Mouse (Mus musculus): ENCODE data around the gene L1cam. TPM values are rescaled to one million over a fixed set of nuclear protein-coding genes. Genes with fewer than 3 reads are reported as not detected.

L1cam gene
- polyA plus RNA-seq, 1 experiment from 2014 or later, result 7.2 TPM

DNA sequence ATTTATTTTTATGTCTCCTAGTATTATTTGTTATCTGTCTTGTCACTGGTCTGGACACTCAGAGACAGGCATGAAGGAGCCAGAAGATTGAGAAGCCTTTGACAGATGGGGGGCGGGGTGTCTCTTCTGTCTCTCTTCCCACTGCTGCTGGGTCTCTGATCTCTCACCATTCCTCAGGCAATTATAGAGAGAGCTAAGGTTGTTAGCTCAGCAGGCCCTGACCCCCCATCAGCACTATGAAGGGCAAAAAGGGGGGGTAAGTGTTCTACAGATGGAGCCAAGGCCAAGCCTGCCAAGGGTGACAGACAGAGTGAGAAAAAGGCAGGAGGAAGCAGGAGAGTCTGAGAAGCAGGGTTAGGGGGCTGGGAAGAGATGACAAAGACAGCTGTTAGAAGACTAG is 23.9 kb downstream of the L1cam start:
- Histone ChIP-seq H3K9me3 (no peaks in the 10 kb centered on the region), H3K4me3 (no peak overlapping the region), H3K36me3 (no peaks in the 10 kb centered on the region), H3K4me1 (no peaks in the 10 kb centered on the region), H3K27me3 (no peaks in the 10 kb centered on the region), H3K4me2 (replicated peaks) (no peak overlapping the region), H3K27ac (no peak overlapping the region), H3K9ac (no peak overlapping the region)
- 69% methylated on average over 1 of the region's 1 CpGs for WGBS
- no peak for ATAC-seq (ENCODE audit: insufficient number of reproducible peaks, insufficient read depth, low FRiP score, low TSS enrichment)

DNA sequence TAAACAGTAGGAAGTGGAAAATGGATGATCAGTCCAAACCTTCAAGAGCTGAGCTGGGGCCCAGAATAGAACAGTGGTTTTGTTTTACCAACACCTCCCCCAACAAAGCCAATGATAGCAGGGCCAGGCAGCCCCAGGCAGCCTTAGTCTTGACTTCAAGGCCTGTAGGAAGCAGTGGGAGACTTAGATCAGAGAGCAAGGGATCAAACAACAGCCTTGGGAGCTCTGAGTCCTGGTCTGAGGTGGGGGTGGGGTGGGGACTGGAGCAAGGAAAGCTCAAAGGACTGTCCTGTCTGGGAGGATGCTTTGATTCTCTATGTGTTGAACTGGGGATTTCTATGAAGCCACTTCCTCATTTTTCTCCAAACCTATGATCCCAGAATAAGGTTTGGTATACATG is 24.4 kb downstream of the L1cam start:
- no peak for ATAC-seq (ENCODE audit: insufficient number of reproducible peaks, insufficient read depth, low FRiP score, low TSS enrichment)
- no peak overlapping the region for H3K9ac ChIP-seq
- H3K4me3 ChIP-seq, result no peak overlapping the region
- no peak overlapping the region for H3K27ac ChIP-seq
- no peaks in the 10 kb centered on the region for H3K36me3 ChIP-seq
- H3K4me1 ChIP-seq, result no peaks in the 10 kb centered on the region
- H3K27me3 ChIP-seq, result no peaks in the 10 kb centered on the region
- H3K4me2 ChIP-seq (replicated peaks), result no peak overlapping the region
- no peaks in the 10 kb centered on the region for H3K9me3 ChIP-seq

DNA sequence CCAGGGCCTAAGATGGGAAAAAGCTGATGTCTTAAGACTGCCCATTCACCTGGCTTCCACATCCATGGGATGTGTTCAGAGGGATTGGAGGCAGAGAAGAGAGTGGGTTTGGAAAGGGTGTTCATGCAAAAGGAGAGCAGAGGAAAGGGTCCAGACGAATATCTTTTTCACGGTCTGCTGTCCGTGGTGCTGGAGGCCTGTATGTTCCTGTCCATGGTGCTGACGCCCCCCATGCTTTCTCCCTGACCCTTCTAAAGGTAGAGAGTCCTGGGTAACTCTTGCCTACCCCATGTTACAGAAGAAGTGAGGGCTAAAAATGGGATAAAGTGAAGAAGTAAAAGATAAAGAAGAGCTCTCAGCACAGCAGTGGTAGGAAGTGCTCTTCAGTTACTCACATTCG is 26.6 kb downstream of the L1cam start:
- Histone ChIP-seq H3K36me3 (no peaks in the 10 kb centered on the region), H3K27ac (no peak overlapping the region), H3K9ac (no peak overlapping the region), H3K4me1 (no peaks in the 10 kb centered on the region), H3K27me3 (no peaks in the 10 kb centered on the region), H3K4me2 (replicated peaks) (no peak overlapping the region), H3K9me3 (no peaks in the 10 kb centered on the region), H3K4me3 (no peak overlapping the region)
- 14% methylated on average over 5 of the region's 5 CpGs for WGBS
- no peak for ATAC-seq (ENCODE audit: insufficient number of reproducible peaks, insufficient read depth, low FRiP score, low TSS enrichment)

DNA sequence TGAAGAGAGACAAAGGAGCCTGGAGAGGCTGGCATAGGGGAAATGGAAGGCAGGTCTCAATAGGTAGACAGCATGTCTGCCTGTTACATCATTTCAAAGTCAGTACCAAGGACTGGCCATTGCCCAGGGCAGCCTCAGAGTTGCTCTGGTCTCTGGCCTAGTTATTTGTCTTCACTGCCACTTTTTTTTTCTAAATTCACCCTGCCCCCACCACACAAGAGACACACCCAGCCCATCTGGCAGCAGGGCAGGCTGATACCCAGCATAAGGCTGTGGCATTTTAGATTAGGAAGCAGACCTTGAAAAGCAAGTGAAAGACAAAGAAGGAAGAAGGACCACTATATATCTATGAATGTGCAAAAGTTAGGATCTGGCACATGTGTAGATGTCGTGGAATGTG is 28.1 kb downstream of the L1cam start:
- ATAC-seq (ENCODE audit: insufficient number of reproducible peaks, insufficient read depth, low FRiP score, low TSS enrichment), result no peak
- no peaks in the 10 kb centered on the region for H3K9me3 ChIP-seq
- H3K27ac ChIP-seq, result no peak overlapping the region
- no peaks in the 10 kb centered on the region for H3K4me1 ChIP-seq
- no peaks in the 10 kb centered on the region for H3K27me3 ChIP-seq
- no peak overlapping the region for H3K4me2 ChIP-seq (replicated peaks)
- 76% methylated on average over 1 of the region's 1 CpGs for WGBS
- no peaks in the 10 kb centered on the region for H3K36me3 ChIP-seq
- no peak overlapping the region for H3K9ac ChIP-seq
- H3K4me3 ChIP-seq, result no peak overlapping the region

GRCm38 (mm10) chrX:73867256-73867655 is 28.6 kb downstream of the L1cam start:
- Histone ChIP-seq H3K9me3 (no peaks in the 10 kb centered on the region), H3K4me3 (no peak overlapping the region), H3K9ac (no peak overlapping the region), H3K4me1 (no peaks in the 10 kb centered on the region), H3K27me3 (no peaks in the 10 kb centered on the region), H3K27ac (no peak overlapping the region), H3K36me3 (no peaks in the 10 kb centered on the region), H3K4me2 (replicated peaks) (no peak overlapping the region)
- ATAC-seq (ENCODE audit: insufficient number of reproducible peaks, insufficient read depth, low FRiP score, low TSS enrichment), result no peak
- WGBS, result 19% methylated on average over 3 of the region's 3 CpGs

DNA sequence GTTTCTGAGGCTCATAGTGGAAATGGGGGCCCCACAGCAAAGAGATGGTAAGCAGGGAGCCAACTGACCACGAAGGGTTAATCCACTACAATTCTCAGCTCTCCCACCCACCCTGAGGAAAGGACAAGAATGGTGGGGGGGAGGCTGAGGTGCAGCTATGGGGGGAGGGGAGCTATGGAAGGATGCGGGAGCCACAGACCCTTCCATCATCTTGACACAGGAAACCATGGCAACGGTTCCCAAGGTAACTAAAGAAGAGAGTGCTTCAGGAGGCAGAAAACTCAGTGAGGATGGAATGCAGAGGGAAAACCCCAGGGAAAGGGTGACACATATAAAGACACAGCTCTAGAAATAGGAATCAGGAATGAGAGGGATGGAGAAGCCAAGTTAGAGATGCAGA is 31.2 kb downstream of the L1cam start:
- Histone ChIP-seq H3K4me2 (replicated peaks) (no peak overlapping the region), H3K36me3 (no peaks in the 10 kb centered on the region), H3K27ac (no peak overlapping the region), H3K4me3 (no peak overlapping the region), H3K4me1 (no peaks in the 10 kb centered on the region), H3K27me3 (no peaks in the 10 kb centered on the region), H3K9me3 (no peaks in the 10 kb centered on the region), H3K9ac (no peak overlapping the region)
- 53% methylated on average over 3 of the region's 3 CpGs for WGBS
- no peak for ATAC-seq (ENCODE audit: insufficient number of reproducible peaks, insufficient read depth, low FRiP score, low TSS enrichment)

- no peak for ATAC-seq (ENCODE audit: insufficient number of reproducible peaks, insufficient read depth, low FRiP score, low TSS enrichment)
- Histone ChIP-seq H3K4me3 (no peak overlapping the region), H3K36me3 (no peaks in the 10 kb centered on the region), H3K4me1 (no peaks in the 10 kb centered on the region), H3K9me3 (no peaks in the 10 kb centered on the region), H3K9ac (no peak overlapping the region), H3K27me3 (no peaks in the 10 kb centered on the region), H3K4me2 (replicated peaks) (no peak overlapping the region), H3K27ac (no peak overlapping the region)
- 73% methylated on average over 3 of the region's 3 CpGs for WGBS
Measured at GRCm38 (mm10) chrX:73855087-73855408, 40.9 kb downstream of the L1cam start.

GRCm38 (mm10) chrX:73854326-73855086 is 41.4 kb downstream of the L1cam start:
- no peak for ATAC-seq (ENCODE audit: insufficient number of reproducible peaks, insufficient read depth, low FRiP score, low TSS enrichment)
- H3K27ac ChIP-seq, result no peak overlapping the region
- no peaks in the 10 kb centered on the region for H3K9me3 ChIP-seq
- H3K9ac ChIP-seq, result no peak overlapping the region
- no peaks in the 10 kb centered on the region for H3K27me3 ChIP-seq
- WGBS, result 75% methylated on average over 9 of the region's 9 CpGs
- no peaks in the 10 kb centered on the region for H3K36me3 ChIP-seq
- no peak overlapping the region for H3K4me3 ChIP-seq
- no peaks in the 10 kb centered on the region for H3K4me1 ChIP-seq
- no peak overlapping the region for H3K4me2 ChIP-seq (replicated peaks)

DNA sequence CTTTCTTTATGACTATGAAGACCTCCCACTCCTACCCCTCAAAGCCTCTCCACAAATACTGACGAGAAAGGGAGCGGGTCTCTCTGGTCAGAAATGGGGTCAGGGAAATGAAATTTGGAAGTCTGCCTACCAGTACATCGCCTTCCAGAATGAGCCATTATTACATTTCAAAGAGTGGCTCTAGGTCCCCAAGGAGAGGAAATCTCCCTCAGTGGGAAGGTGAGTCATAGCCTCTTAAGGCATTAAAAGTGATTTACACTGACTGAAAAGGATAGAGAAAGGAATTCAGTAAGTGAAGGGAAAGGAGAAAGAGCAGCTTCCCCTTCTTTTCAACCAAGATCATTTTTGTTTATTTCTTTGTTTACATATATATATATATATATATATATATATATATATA is 59.2 kb downstream of the L1cam start:
- no peak overlapping the region for H3K9ac ChIP-seq
- H3K9me3 ChIP-seq, result no peaks in the 10 kb centered on the region
- no peak overlapping the region for H3K4me3 ChIP-seq
- H3K27me3 ChIP-seq, result no peaks in the 10 kb centered on the region
- 82% methylated on average over 3 of the region's 3 CpGs for WGBS
- no peak overlapping the region for H3K27ac ChIP-seq
- no peaks in the 10 kb centered on the region for H3K36me3 ChIP-seq
- H3K4me1 ChIP-seq, result no peaks in the 10 kb centered on the region
- H3K4me2 ChIP-seq (replicated peaks), result no peak overlapping the region
- no peak for ATAC-seq (ENCODE audit: insufficient number of reproducible peaks, insufficient read depth, low FRiP score, low TSS enrichment)

GRCm38 (mm10) chrX:73835731-73836130 is 60.2 kb downstream of the L1cam start:
- Histone ChIP-seq H3K27ac (no peak overlapping the region), H3K4me2 (replicated peaks) (no peak overlapping the region), H3K9me3 (no peaks in the 10 kb centered on the region), H3K27me3 (no peaks in the 10 kb centered on the region), H3K4me1 (no peaks in the 10 kb centered on the region), H3K4me3 (no peak overlapping the region), H3K36me3 (no peaks in the 10 kb centered on the region), H3K9ac (no peak overlapping the region)
- ATAC-seq (ENCODE audit: insufficient number of reproducible peaks, insufficient read depth, low FRiP score, low TSS enrichment), result no peak
- 85% methylated on average over 1 of the region's 1 CpGs for WGBS

DNA sequence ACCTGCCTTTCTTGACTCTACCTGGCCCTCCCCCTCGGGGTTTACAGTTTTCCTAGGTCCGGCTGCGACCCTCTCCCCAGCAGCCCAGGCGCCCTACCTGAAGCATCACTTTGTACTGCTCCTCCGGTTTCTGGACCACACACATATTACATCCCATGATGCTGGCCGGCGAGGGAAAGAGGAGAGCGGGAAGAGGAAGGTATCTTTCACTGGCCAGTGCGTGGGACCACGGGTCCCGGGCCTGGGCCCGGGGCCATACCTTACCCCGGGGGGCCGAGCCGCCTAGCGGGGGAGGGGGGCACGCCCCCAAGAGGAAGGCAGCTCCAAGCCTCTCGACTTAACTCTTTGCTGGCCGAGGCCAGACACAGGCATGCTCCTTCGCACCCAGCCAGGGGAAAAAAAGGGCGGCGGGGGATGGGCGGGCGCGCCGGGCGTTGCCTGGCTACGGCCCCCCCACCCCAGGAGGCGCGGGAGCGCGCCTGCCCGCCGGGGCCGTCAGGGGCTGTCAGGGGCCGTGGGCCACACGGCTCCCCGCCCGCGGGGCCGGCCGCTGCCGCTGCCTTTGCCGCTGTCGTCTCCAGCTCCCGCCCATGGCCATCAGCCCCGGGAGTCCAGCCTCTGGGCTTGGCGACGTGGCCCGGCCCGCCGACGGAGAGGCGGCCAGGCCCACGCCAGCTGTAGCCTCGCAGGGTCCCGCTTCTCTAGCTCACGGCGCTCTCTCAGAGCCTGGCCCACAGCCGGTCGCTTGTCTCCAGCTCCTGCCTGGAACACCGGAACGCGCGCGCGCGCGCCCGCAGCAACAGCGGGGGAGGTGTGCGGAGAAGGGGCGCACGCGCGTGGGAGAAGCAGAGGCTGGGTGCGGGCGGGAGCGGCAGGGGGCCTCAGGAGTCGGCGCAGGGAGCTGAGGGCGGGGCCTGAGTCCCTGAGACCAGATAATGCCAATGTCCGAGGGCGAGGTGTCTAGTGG is 71.4 kb downstream of the L1cam start, which contains the start of gene Pdzd4:
Gene Pdzd4, minus strand, starts transcription at position 785 of the 967 bp plus-strand sequence.
- H3K4me1 ChIP-seq, result 0 out of 2 replicates have a peak, but pooled peaks cover 3% of the 10 kb centered on the region
- 18% methylated on average over 50 of the region's 84 CpGs for WGBS
- peak within 1 kb of the TSS; percentile 59 for H3K4me2 ChIP-seq (replicated peaks)
- H3K27ac ChIP-seq, result peak within 1 kb of the TSS; percentile 73
- H3K4me3 ChIP-seq, result peak within 1 kb of the TSS; percentile 61
- H3K36me3 ChIP-seq, result no peaks in the 10 kb centered on the region
- H3K9me3 ChIP-seq, result no peaks in the 10 kb centered on the region
- peaks cover 14% of the 10 kb centered on the region; the same call in 1 of the 2 replicates for H3K27me3 ChIP-seq
- ATAC-seq (ENCODE audit: insufficient number of reproducible peaks, insufficient read depth, low FRiP score, low TSS enrichment), result peak; percentile 86
- H3K9ac ChIP-seq, result peak within 1 kb of the TSS; percentile 72

DNA sequence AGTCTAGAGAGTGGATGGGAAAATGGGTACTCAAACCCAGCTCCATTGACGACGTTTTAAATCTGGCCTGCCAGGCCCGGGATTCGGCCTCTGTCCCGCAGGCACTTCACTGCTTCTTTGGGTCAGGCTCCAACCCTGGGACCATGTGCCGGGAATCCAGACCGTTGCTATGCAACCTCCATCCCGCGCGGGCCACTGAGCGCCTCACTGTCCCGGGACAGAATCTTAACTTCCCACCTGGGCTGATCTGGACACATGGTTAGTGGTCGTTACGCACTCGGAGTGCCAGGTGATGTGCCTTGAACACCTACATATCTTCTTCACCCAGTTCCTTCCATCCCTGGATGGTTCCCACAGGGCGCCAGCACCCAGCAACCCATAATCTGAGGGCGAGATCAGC is 72.2 kb downstream of the L1cam start:
- no peaks in the 10 kb centered on the region for H3K9me3 ChIP-seq
- peak overlapping the region; percentile 72 for H3K9ac ChIP-seq
- peaks cover 14% of the 10 kb centered on the region; the same call in 1 of the 2 replicates for H3K27me3 ChIP-seq
- ATAC-seq (ENCODE audit: insufficient number of reproducible peaks, insufficient read depth, low FRiP score, low TSS enrichment), result 0 out of 2 replicates have a peak, but pooled peaks have one; percentile 24
- H3K4me2 ChIP-seq (replicated peaks), result peak overlapping the region; percentile 59
- peak overlapping the region; percentile 61 for H3K4me3 ChIP-seq
- no peaks in the 10 kb centered on the region for H3K36me3 ChIP-seq
- H3K27ac ChIP-seq, result no peak overlapping the region
- whole genome bisulfite sequencing, result 18% methylated on average over 17 of the region's 17 CpGs
- H3K4me1 ChIP-seq, result 0 out of 2 replicates have a peak, but pooled peaks cover 3% of the 10 kb centered on the region

Measured in embryonic facial prominence, embryonic 12.5 days (tissue).